In genomic region chr3:106448571-106448970, GRCm38 (mm10) we compare ENCODE assay signal across 9 mouse cellular contexts. TPM values are rescaled to one million over a fixed set of nuclear protein-coding genes. Genes with fewer than 3 reads are reported as not detected.
DNase-seq lines count a peak whose midpoint lies in the region; TF ChIP-seq lines count a peak whose summit lies in the region.
"Had no signal": no experiment of that assay in that cellular context is flagged by ENCODE, and none has a peak within 500 bp of the region (broad histone marks: within the 10 kb centered on the region; RNA-seq: fewer than 3 reads in every experiment).

No protein-coding gene starts in this region.

- H3K4me1 ChIP-seq in MEL (ENCODE audit: control insufficient read depth in 1 of 2, insufficient read depth in 2 of 2, low read length in 2 of 2), result no peaks in the 10 kb centered on the region

- H3K27me3 ChIP-seq in MEL (ENCODE audit: control insufficient read depth in 1 of 2, insufficient read depth in 2 of 2, low read length in 2 of 2), result peaks cover 0 to 2% of the 10 kb centered on the region in 2 experiments; a peak in 2 of 4 replicates

- H3K4me3 ChIP-seq in MEL (ENCODE audit: control insufficient read depth in 1 of 2, insufficient read depth in 1 of 2, low read depth in 2 of 2, low read length in 2 of 2), result no peak overlapping the region
- H3K4me3 ChIP-seq in layer of hippocampus, adult 2 months, result no peak overlapping the region

- no peak overlapping the region for H3K27ac ChIP-seq in MEL (ENCODE audit: control insufficient read depth, low read depth, low read length)
- H3K27ac ChIP-seq in layer of hippocampus, adult 2 months, result no peak overlapping the region

- no peaks in the 10 kb centered on the region for H3K9me3 ChIP-seq in MEL (replicated peaks; ENCODE audit: insufficient read depth, low read length)

- peak; percentile 93 for TF ChIP-seq RAD21 in MEL (IDR thresholded peaks at IDR 0.05; ENCODE audit: low read depth, low read length)

- TF ChIP-seq CTCF in MEL (IDR thresholded peaks at IDR 0.05 in 2 of 3, conservative IDR thresholded peaks at IDR 0.05 in 1 of 3; ENCODE audit: control insufficient read depth in 1 of 3, insufficient read depth in 1 of 3, low read depth in 2 of 3, low read length in 3 of 3, poor library complexity in 1 of 3, severe bottlenecking in 1 of 3), result peak; percentile 50 to 88 (median 82)
- peak; percentile 92 for TF ChIP-seq CTCF in layer of hippocampus, adult 2 months (conservative IDR thresholded peaks at IDR 0.05)

- no peak for TF ChIP-seq POLR2A in MEL (IDR thresholded peaks at IDR 0.05; ENCODE audit: control insufficient read depth in 1 of 2, insufficient read depth in 1 of 2, low read depth in 1 of 2, low read length in 2 of 2, poor library complexity in 1 of 2)

- H3K9ac ChIP-seq in MEL (ENCODE audit: control insufficient read depth, low read depth, low read length, poor library complexity, severe bottlenecking), result no peak overlapping the region

- H3K36me3 ChIP-seq in MEL (ENCODE audit: control insufficient read depth in 1 of 2, insufficient read depth in 2 of 2, low read length in 2 of 2), result no peaks in the 10 kb centered on the region

- DNase-seq in gastrocnemius, adult 18-20 months (ENCODE audit: low spot score), result peak; percentile 6
- DNase-seq in gastrocnemius, postnatal 4 days (ENCODE audit: low spot score in 2 of 2), result no peak
- DNase-seq in MEL (ENCODE audit: low read depth, low spot score), result peak; percentile 60
- DNase-seq in cerebellum, postnatal 25 days, result peak; percentile 16 to 56
- DNase-seq in heart, postnatal 4 days, result peak; percentile 16
- DNase-seq in layer of hippocampus, adult 2 months (ENCODE audit: low spot score in 2 of 2), result peak; percentile 16 to 47
- peak; percentile 53 for DNase-seq in mesoderm, embryonic 11.5 days (ENCODE audit: low read depth, low spot score)
- DNase-seq in thymus, postnatal 0 days (ENCODE audit: low spot score), result peak; percentile 76

- H3K79me2 ChIP-seq in MEL (ENCODE audit: control insufficient read depth, insufficient read depth, low read length, poor library complexity), result no peaks in the 10 kb centered on the region

- TF ChIP-seq EP300 in MEL (IDR thresholded peaks at IDR 0.05; ENCODE audit: low read depth in 1 of 2, low read length in 2 of 2), result no peak

TF ChIP-seq in MEL, 35 proteins besides CTCF, POLR2A, EP300 and RAD21:
- peak; percentile 81 for TF ChIP-seq ZC3H11A (IDR thresholded peaks at IDR 0.05; ENCODE audit: low read depth, low read length)
- TF ChIP-seq SMC3 (IDR thresholded peaks at IDR 0.05; ENCODE audit: low read depth, low read length), result peak; percentile 89
- TF ChIP-seq TCF12 (IDR thresholded peaks at IDR 0.05; ENCODE audit: low read depth, low read length), result no peak

RNA-seq across cellular contexts. Expression of gene Dennd2d, which starts 33.6 kb away (rescaled TPM):
- under 1 TPM; 0.07 to 0.24 TPM for total RNA-seq in gastrocnemius, adult 18-20 months (2021)
- total RNA-seq in gastrocnemius, postnatal 4 days (2021), result under 1 TPM; 0.49 to 0.62 TPM
- 4.0 and 4.5 TPM in 2 replicates for total RNA-seq in MEL (2012; rRNA removed)
- polyA plus RNA-seq in MEL (2012; ENCODE audit: insufficient read depth in 1 of 2, insufficient read length in 2 of 2, low read depth in 1 of 2, low replicate concordance in 2 of 2, missing spikeins in 1 of 2), result 1 to 10 TPM in 1 of 2 experiments, not detected in 1; 8.0 TPM
- under 1 TPM; 0.62 to 0.65 TPM for total RNA-seq in heart, postnatal 4 days (2021)
- under 1 TPM; 0.22 to 0.61 TPM for total RNA-seq in layer of hippocampus, adult 2 months (2021)
- 60.8 and 65.8 TPM in 2 replicates for polyA plus RNA-seq in thymus, postnatal 0 days (2015; fragmentation: Nextera tagmentation; extraction: Ambion mirVana)

RNA-seq across cellular contexts. Expression of gene Chil6, which starts 42.6 kb away (rescaled TPM):
- total RNA-seq in gastrocnemius, adult 18-20 months (2021), result not detected
- total RNA-seq in gastrocnemius, postnatal 4 days (2021), result not detected
- not detected in 2 replicates for total RNA-seq in MEL (2012; rRNA removed)
- polyA plus RNA-seq in MEL (2012; ENCODE audit: insufficient read depth in 1 of 2, insufficient read length in 2 of 2, low read depth in 1 of 2, low replicate concordance in 2 of 2, missing spikeins in 1 of 2), result not detected
- total RNA-seq in heart, postnatal 4 days (2021), result not detected
- total RNA-seq in layer of hippocampus, adult 2 months (2021), result not detected
- 0.08 and 0.12 TPM in 2 replicates for polyA plus RNA-seq in thymus, postnatal 0 days (2015; fragmentation: Nextera tagmentation; extraction: Ambion mirVana)
- polyA plus RNA-seq: limb, embryonic 11.5 days had no signal

Comparison
In these comparisons a context has a peak if more than half of its experiments do, and no peak if none do; other contexts are left out.
1. DNase-seq: peak in gastrocnemius, adult 18-20 months (single experiment), MEL (single experiment), cerebellum, postnatal 25 days (2 of 2), heart, postnatal 4 days (single experiment), layer of hippocampus, adult 2 months (2 of 2), mesoderm, embryonic 11.5 days (single experiment) and thymus, postnatal 0 days (single experiment); none in gastrocnemius, postnatal 4 days (0 of 2).